Mouse (Mus musculus) liver, adult 2 months (tissue): ENCODE results near the gene Gpr26.

Experiments
- CTCF ChIP-seq: fragments of 200-500 bp; IDR thresholded peaks from 2 replicates; pipeline ENCODE4 v1.5.1; 2011; ENCODE audit warnings: low read depth, low read length, control low read depth
- POLR2A ChIP-seq: fragments of 200-500 bp; IDR thresholded peaks from 2 replicates; pipeline ENCODE4 v1.6.1; 2011; ENCODE audit warnings: low read length, control low read depth; ENCODE audit not compliant: insufficient read depth; ENCODE audit errors: extremely low read depth

DNA sequence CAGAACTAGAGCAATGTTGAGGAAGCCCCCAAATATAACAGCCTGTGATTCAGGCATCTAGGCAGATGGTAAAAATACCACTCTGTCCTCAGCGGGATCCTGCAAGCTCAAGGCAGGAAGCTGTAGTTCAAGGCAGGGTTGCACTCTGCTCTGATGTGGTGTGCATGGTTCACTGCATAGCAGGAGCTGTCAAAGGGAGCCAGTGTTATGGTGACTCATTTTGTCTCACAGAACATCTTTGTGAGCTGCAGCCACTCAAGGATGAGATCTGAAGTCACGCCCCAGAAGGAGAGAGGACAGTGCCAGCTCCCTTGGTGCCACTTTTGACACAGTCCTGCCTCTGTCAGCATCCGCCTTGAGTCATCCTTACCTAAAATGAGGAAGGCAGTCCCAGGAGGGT is 28.6 kb upstream of the Gpr26 start:
- TF ChIP-seq CTCF (no peak), POLR2A (no peak)
